Mouse (Mus musculus): ENCODE measurements at regions not wholly inside any gene's neighbourhood (a gene's known extent, or its start where the extent isn't known, plus 50 kb on each side); places are given as distances from the start of the nearest gene placed in this dataset.
A peak's percentile ranks its signal among the peaks of the same experiment; 100 is the strongest.

GRCm38 (mm10) chr16:73835715-73836440 lies 575.7 kb downstream of the Robo2 start:
- no peak for DNase-seq

- DNase-seq, result no peak
Measured at GRCm38 (mm10) chr16:73821387-73822338, 590.0 kb downstream of the Robo2 start.

- no peak for DNase-seq
Measured at GRCm38 (mm10) chr16:73804572-73804971, 607.1 kb downstream of the Robo2 start.

- no peak for DNase-seq
Measured at GRCm38 (mm10) chr16:73796528-73797171, 615.0 kb downstream of the Robo2 start.

- DNase-seq, result no peak
Measured at GRCm38 (mm10) chr16:73785074-73785438, 626.6 kb downstream of the Robo2 start.

GRCm38 (mm10) chr16:73784296-73785073 lies 627.1 kb downstream of the Robo2 start:
- no peak for DNase-seq

GRCm38 (mm10) chr16:73772454-73772853 lies 639.2 kb downstream of the Robo2 start:
- no peak for DNase-seq

- peak in 1 of 2 experiments; percentile 3 for DNase-seq
Measured at GRCm38 (mm10) chr16:73770440-73770856, 641.2 kb downstream of the Robo2 start.

- DNase-seq, result peak in 1 of 2 experiments; percentile 7
Measured at GRCm38 (mm10) chr16:73769729-73770128, 641.9 kb downstream of the Robo2 start.

GRCm38 (mm10) chr16:73768706-73769105 lies 642.9 kb downstream of the Robo2 start:
- DNase-seq, result no peak

GRCm38 (mm10) chr16:73765184-73765583 lies 646.4 kb downstream of the Robo2 start:
- no peak for DNase-seq

- no peak for DNase-seq
Measured at GRCm38 (mm10) chr16:73760921-73761320, 650.7 kb downstream of the Robo2 start.

- DNase-seq, result no peak
Measured at GRCm38 (mm10) chr16:73758872-73759271, 652.8 kb downstream of the Robo2 start.

GRCm38 (mm10) chr16:73754302-73754701 lies 657.3 kb downstream of the Robo2 start:
- DNase-seq, result no peak

- DNase-seq, result no peak
Measured at GRCm38 (mm10) chr16:73728297-73728696, 683.3 kb downstream of the Robo2 start.

GRCm38 (mm10) chr16:73719691-73720090 lies 691.9 kb downstream of the Robo2 start:
- no peak for DNase-seq

GRCm38 (mm10) chr16:73716301-73716700 lies 695.3 kb downstream of the Robo2 start:
- DNase-seq, result no peak

GRCm38 (mm10) chr16:73707051-73707450 lies 704.6 kb downstream of the Robo2 start:
- DNase-seq, result no peak

- no peak for DNase-seq
Measured at GRCm38 (mm10) chr16:73689274-73689673, 722.4 kb downstream of the Robo2 start.

- DNase-seq, result no peak
Measured at GRCm38 (mm10) chr16:73679804-73680203, 731.8 kb downstream of the Robo2 start.

GRCm38 (mm10) chr16:73670516-73670915 lies 741.1 kb downstream of the Robo2 start:
- no peak for DNase-seq

- peak in 1 of 2 experiments; percentile 11 for DNase-seq
Measured at GRCm38 (mm10) chr16:73652976-73653690, 758.5 kb downstream of the Robo2 start.
